Mouse (Mus musculus) heart, adult 2 months (tissue): ENCODE results near the gene Slc7a5.

Experiments
- CTCF ChIP-seq: fragments of 200-600 bp; IDR thresholded peaks from 2 replicates; pipeline ENCODE4 v1.8.1; 2022; ENCODE audit warnings: antibody characterized with exemption, mild to moderate bottlenecking, moderate library complexity
- EP300 ChIP-seq: fragments of 200-500 bp; IDR thresholded peaks from 2 replicates; pipeline ENCODE4 v1.6.1; 2011; ENCODE audit warnings: low read depth, low read length, control low read depth; ENCODE audit not compliant: insufficient read depth

- TF ChIP-seq CTCF (no peak), EP300 (no peak)
Observed at GRCm38 (mm10) chr8:121850436-121850820, 57.1 kb downstream of the Slc7a5 start.
